Mouse (Mus musculus): ENCODE data around the gene Mospd2. TPM values are rescaled to one million over a fixed set of nuclear protein-coding genes. Genes with fewer than 3 reads are reported as not detected.

The Mospd2 gene
- polyA plus RNA-seq, 1 experiment: 0.70 TPM

DNA sequence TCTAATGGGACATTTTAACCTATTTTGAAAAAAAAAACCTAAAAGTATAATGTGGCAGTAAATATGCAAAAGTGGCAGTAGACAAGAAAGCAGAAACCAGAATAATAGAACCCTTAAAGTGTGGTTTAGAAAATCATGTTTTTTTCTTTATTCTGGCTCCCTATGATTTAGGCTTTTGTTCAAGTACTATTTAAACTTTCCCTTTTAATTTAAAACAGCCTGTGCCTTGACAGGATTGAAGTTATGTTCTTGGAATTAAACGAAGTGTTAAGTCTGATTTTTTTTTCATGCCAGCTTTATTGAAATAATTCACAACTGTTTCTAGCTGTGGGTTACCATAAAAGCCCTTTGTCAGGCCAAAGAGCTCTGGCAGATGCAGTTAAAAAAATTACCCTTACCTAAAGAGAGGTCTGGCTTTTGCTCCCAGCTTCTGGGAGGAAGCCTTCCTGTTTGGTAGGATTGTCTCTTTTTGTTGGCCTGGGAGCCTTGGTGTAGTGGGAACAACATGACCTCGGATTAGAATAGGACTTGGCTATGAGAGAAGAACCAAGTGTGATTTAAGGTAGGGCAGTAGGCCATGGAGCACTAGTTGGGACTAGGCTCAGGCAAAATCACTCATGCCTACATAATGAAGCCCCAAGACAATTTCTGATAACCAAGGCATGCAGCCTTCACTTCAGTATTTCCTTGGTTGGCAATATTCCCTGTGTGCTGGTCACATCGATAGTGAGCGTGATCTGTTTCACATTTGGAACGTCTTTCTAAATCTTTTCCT lies 27.4 kb downstream of the Mospd2 start:
- H3K36me3 ChIP-seq (ENCODE audit: control insufficient read depth, insufficient read depth, low read length): no peaks in the 10 kb centered on the region
- TF ChIP-seq POLR2A (IDR thresholded peaks at IDR 0.05; ENCODE audit: low read depth, low read length) (no peak), CTCF (IDR thresholded peaks at IDR 0.05; ENCODE audit: extremely low read depth, insufficient read length, insufficient replicate concordance, low read depth, low read length) (no peak)
- H3K27ac ChIP-seq (ENCODE audit: insufficient read depth, low read depth, low read length): no peak overlapping the region
- 70% methylated on average over 5 of the region's 5 CpGs for WGBS
- no peaks in the 10 kb centered on the region for H3K4me1 ChIP-seq (ENCODE audit: control insufficient read depth, insufficient read depth, insufficient read length, low read length)
- no peak overlapping the region for H3K4me3 ChIP-seq (ENCODE audit: low read depth, low read length)
- H3K27me3 ChIP-seq (ENCODE audit: control insufficient read depth, insufficient read depth, low read length): no peaks in the 10 kb centered on the region

DNA sequence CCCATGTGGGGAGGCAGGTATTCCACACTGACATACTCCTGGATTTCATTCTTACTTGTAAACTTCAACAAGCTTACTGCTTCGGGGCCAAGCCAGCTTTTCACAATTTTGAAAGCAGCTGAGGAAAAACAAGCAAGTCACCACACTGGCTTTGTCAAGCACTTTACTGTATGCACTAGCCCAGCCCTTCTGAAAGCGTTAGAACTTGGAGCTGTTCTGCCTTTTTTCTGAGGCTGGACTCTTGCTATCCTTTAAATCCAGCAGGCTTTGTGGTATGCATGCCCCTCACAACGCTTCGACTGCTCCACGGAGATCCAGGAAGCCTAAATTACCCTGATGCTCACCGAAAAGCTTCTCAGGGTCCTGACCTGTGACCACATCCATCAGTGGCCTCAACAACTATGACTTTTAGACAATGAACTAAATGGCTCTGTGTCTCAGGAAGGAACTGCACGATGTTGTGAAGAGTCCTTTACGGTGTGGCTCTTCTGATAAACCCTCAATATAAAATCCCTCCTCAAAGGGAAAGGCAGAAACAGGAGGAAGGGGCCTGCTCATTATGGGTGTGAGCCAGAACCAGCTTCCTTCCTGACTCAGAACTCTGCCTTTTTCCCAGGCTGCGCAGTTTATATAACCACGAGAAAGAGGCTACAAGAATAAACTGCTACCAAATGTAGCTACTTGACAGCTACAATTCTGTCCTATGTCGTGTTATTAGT lies 28.2 kb downstream of the Mospd2 start:
- Histone ChIP-seq H3K27me3 (ENCODE audit: control insufficient read depth, insufficient read depth, low read length) (no peaks in the 10 kb centered on the region), H3K4me1 (ENCODE audit: control insufficient read depth, insufficient read depth, insufficient read length, low read length) (no peaks in the 10 kb centered on the region), H3K4me3 (ENCODE audit: low read depth, low read length) (no peak overlapping the region), H3K27ac (ENCODE audit: insufficient read depth, low read depth, low read length) (no peak overlapping the region), H3K36me3 (ENCODE audit: control insufficient read depth, insufficient read depth, low read length) (no peaks in the 10 kb centered on the region)
- no peak for TF ChIP-seq POLR2A (IDR thresholded peaks at IDR 0.05; ENCODE audit: low read depth, low read length)
- no peak for TF ChIP-seq CTCF (IDR thresholded peaks at IDR 0.05; ENCODE audit: extremely low read depth, insufficient read length, insufficient replicate concordance, low read depth, low read length)
- WGBS: 72% methylated on average over 11 of the region's 11 CpGs

DNA sequence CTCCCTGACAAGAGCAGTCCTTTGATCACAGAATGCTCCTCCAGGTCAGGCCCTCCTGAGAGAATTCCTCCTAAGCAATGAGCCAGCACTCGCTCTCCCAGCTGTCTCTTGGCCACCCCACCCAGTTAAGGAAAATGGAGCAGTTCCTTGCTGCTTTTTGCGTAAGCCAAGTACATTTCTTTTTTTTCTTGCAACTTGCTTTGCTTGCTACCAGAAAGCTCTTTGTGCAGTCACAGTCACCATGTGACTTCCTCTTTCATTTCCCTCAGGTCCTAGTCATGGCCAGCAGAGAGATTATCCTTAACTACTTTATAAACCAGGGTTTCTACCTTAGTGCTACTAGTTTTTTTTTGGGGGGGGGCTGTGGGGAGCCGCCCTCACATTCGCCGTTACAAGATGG lies 38.6 kb downstream of the Mospd2 start:
- Histone ChIP-seq H3K36me3 (ENCODE audit: control insufficient read depth, insufficient read depth, low read length) (peaks cover 8% of the 10 kb centered on the region; the same call in 1 of the 2 replicates), H3K4me1 (ENCODE audit: control insufficient read depth, insufficient read depth, insufficient read length, low read length) (no peaks in the 10 kb centered on the region), H3K4me3 (ENCODE audit: low read depth, low read length) (no peak overlapping the region), H3K27me3 (ENCODE audit: control insufficient read depth, insufficient read depth, low read length) (no peaks in the 10 kb centered on the region), H3K27ac (ENCODE audit: insufficient read depth, low read depth, low read length) (no peak overlapping the region)
- no peak for TF ChIP-seq CTCF (IDR thresholded peaks at IDR 0.05; ENCODE audit: extremely low read depth, insufficient read length, insufficient replicate concordance, low read depth, low read length)
- no peak for TF ChIP-seq POLR2A (IDR thresholded peaks at IDR 0.05; ENCODE audit: low read depth, low read length)
- WGBS: 91% methylated on average over 5 of the region's 5 CpGs

DNA sequence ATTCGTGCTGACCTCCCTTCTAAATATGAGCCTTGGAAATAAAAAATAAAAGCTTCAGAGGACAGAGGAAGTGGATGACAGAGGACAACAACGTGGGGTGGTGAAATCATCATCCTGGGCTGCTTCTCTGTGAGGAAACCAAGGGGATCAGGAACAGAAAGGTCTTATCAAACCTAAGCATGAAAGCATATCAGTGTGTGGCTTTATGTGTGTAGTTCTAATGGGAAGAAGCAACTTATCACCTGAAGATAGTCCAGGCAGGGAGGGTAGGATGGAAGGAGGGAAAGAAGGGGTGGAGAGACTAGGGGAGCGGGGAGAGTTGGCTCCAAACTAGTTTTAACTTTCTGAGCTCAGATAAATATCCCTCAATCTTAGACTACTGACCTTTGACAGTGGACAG lies 67.2 kb downstream of the Mospd2 start:
- no peaks in the 10 kb centered on the region for H3K36me3 ChIP-seq (ENCODE audit: control insufficient read depth, insufficient read depth, low read length)
- TF ChIP-seq POLR2A (IDR thresholded peaks at IDR 0.05; ENCODE audit: low read depth, low read length) (no peak), CTCF (IDR thresholded peaks at IDR 0.05; ENCODE audit: extremely low read depth, insufficient read length, insufficient replicate concordance, low read depth, low read length) (no peak)
- no peak overlapping the region for H3K27ac ChIP-seq (ENCODE audit: insufficient read depth, low read depth, low read length)
- no peaks in the 10 kb centered on the region for H3K27me3 ChIP-seq (ENCODE audit: control insufficient read depth, insufficient read depth, low read length)
- no peaks in the 10 kb centered on the region for H3K4me1 ChIP-seq (ENCODE audit: control insufficient read depth, insufficient read depth, insufficient read length, low read length)
- no peak overlapping the region for H3K4me3 ChIP-seq (ENCODE audit: low read depth, low read length)
- WGBS: 64% methylated on average over 3 of the region's 3 CpGs

DNA sequence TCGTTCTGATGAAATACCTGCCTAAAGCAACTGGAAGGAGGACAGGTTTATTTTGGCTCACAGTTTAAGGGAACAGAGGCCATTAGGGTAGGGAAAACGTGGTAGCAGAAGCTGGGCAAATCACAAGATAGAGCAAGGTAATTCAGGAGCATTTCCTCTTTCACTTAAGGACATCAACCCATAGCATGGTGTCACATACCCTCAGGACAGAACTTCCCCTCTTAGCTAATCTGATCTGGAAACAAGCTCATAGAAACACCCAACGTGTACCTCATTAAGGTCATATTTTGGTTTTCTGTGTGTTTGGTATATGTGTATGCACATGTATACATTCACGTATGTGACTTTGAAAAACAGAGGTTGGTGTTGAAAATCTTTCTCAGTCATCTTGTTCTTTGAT lies 68.0 kb downstream of the Mospd2 start:
- no peaks in the 10 kb centered on the region for H3K4me1 ChIP-seq (ENCODE audit: control insufficient read depth, insufficient read depth, insufficient read length, low read length)
- no peak overlapping the region for H3K27ac ChIP-seq (ENCODE audit: insufficient read depth, low read depth, low read length)
- no peaks in the 10 kb centered on the region for H3K27me3 ChIP-seq (ENCODE audit: control insufficient read depth, insufficient read depth, low read length)
- TF ChIP-seq CTCF (IDR thresholded peaks at IDR 0.05; ENCODE audit: extremely low read depth, insufficient read length, insufficient replicate concordance, low read depth, low read length) (no peak), POLR2A (IDR thresholded peaks at IDR 0.05; ENCODE audit: low read depth, low read length) (no peak)
- no peak overlapping the region for H3K4me3 ChIP-seq (ENCODE audit: low read depth, low read length)
- 71% methylated on average over 4 of the region's 4 CpGs for WGBS
- no peaks in the 10 kb centered on the region for H3K36me3 ChIP-seq (ENCODE audit: control insufficient read depth, insufficient read depth, low read length)

- 62% methylated on average over 2 of the region's 2 CpGs for WGBS
- no peaks in the 10 kb centered on the region for H3K27me3 ChIP-seq (ENCODE audit: control insufficient read depth, insufficient read depth, low read length)
- no peak overlapping the region for H3K27ac ChIP-seq (ENCODE audit: insufficient read depth, low read depth, low read length)
- no peaks in the 10 kb centered on the region for H3K4me1 ChIP-seq (ENCODE audit: control insufficient read depth, insufficient read depth, insufficient read length, low read length)
- no peak overlapping the region for H3K4me3 ChIP-seq (ENCODE audit: low read depth, low read length)
- TF ChIP-seq CTCF (IDR thresholded peaks at IDR 0.05; ENCODE audit: extremely low read depth, insufficient read length, insufficient replicate concordance, low read depth, low read length) (no peak), POLR2A (IDR thresholded peaks at IDR 0.05; ENCODE audit: low read depth, low read length) (no peak)
- H3K36me3 ChIP-seq (ENCODE audit: control insufficient read depth, insufficient read depth, low read length): no peaks in the 10 kb centered on the region
Observed at GRCm38 (mm10) chrX:164901847-164902246, 78.3 kb downstream of the Mospd2 start.

DNA sequence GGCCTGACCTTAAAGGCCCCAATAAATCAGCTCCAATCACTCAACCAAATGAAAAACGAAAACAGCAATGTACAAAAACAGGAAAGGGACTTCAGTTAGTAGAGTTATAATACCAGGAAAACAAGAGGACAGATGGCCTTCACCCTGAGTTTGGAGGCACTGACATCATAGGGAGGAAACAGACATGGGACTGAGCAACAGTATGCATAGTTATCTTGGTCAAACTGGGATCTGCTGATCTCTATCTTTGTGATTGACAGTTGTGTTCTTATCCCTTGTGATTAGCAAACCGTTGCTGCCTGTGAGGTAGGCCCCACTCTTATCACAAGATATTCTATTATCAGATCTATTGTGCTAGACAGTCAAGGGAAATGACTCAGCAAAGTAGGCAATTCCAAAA lies 80.4 kb downstream of the Mospd2 start:
- Histone ChIP-seq H3K27ac (ENCODE audit: insufficient read depth, low read depth, low read length) (no peak overlapping the region), H3K4me3 (ENCODE audit: low read depth, low read length) (no peak overlapping the region), H3K27me3 (ENCODE audit: control insufficient read depth, insufficient read depth, low read length) (no peaks in the 10 kb centered on the region), H3K36me3 (ENCODE audit: control insufficient read depth, insufficient read depth, low read length) (no peaks in the 10 kb centered on the region), H3K4me1 (ENCODE audit: control insufficient read depth, insufficient read depth, insufficient read length, low read length) (no peaks in the 10 kb centered on the region)
- WGBS: 33% methylated on average over 2 of the region's 2 CpGs
- TF ChIP-seq POLR2A (IDR thresholded peaks at IDR 0.05; ENCODE audit: low read depth, low read length) (no peak), CTCF (IDR thresholded peaks at IDR 0.05; ENCODE audit: extremely low read depth, insufficient read length, insufficient replicate concordance, low read depth, low read length) (no peak)
